Mouse (Mus musculus): ENCODE measurements around the gene Ascc2. TPM values are rescaled to one million over a fixed set of nuclear protein-coding genes. Genes with fewer than 3 reads are reported as not detected.

Gene Ascc2
- 10 to 100 TPM; 19.2 to 19.5 TPM for total RNA-seq (2021)
- long read RNA-seq, experiment 1, transcript Ascc2-201 (20 exons, 2,650 nt) = major isoform, 8 of 29 reads
- long read RNA-seq, experiment 1, partial matches to known transcripts = 5 of 29 reads
- long read RNA-seq, experiment 1, other reads (novel, unspliced or antisense) = 16 of 29 reads
- long read RNA-seq, experiment 2, partial matches to known transcripts = 10 of 18 reads
- long read RNA-seq, experiment 2, other reads (novel, unspliced or antisense) = 5 of 18 reads

GRCm38 (mm10) chr11:4637534-4638234 is at the start of gene Ascc2:
Gene Ascc2 (plus strand): TSS chr11:4637747.
- peak; percentile 85 to 89 for DNase-seq (ENCODE audit: low spot score in 2 of 2)

- no peak for DNase-seq (ENCODE audit: low spot score in 2 of 2)
Observed at GRCm38 (mm10) chr11:4591811-4592210, 45.7 kb upstream of the Ascc2 start.

GRCm38 (mm10) chr11:4593491-4593848 is 44.1 kb upstream of the Ascc2 start:
- no peak for DNase-seq (ENCODE audit: low spot score in 2 of 2)

- peak; percentile 7 to 12 for DNase-seq (ENCODE audit: low spot score in 2 of 2)
Observed at GRCm38 (mm10) chr11:4593849-4594607, 43.5 kb upstream of the Ascc2 start.

GRCm38 (mm10) chr11:4594608-4595500 is 42.7 kb upstream of the Ascc2 start, which contains the start of gene Mtmr3:
Gene Mtmr3 (minus strand): TSS chr11:4594863.
- DNase-seq (ENCODE audit: low spot score in 2 of 2) = peak; percentile 92 to 93

GRCm38 (mm10) chr11:4598411-4598810 is 39.1 kb upstream of the Ascc2 start:
- no peak for DNase-seq (ENCODE audit: low spot score in 2 of 2)

- DNase-seq (ENCODE audit: low spot score in 2 of 2) = no peak
Observed at GRCm38 (mm10) chr11:4599916-4600315, 37.6 kb upstream of the Ascc2 start.

- DNase-seq (ENCODE audit: low spot score in 2 of 2) = no peak
Observed at GRCm38 (mm10) chr11:4601890-4602289, 35.7 kb upstream of the Ascc2 start.

- no peak for DNase-seq (ENCODE audit: low spot score in 2 of 2)
Observed at GRCm38 (mm10) chr11:4602691-4603441, 34.7 kb upstream of the Ascc2 start.

- no peak for DNase-seq (ENCODE audit: low spot score in 2 of 2)
Observed at GRCm38 (mm10) chr11:4604441-4604840, 33.1 kb upstream of the Ascc2 start.

GRCm38 (mm10) chr11:4605414-4605813 is 32.1 kb upstream of the Ascc2 start:
- no peak for DNase-seq (ENCODE audit: low spot score in 2 of 2)

- no peak for DNase-seq (ENCODE audit: low spot score in 2 of 2)
Observed at GRCm38 (mm10) chr11:4606541-4606940, 31.0 kb upstream of the Ascc2 start.

- no peak for DNase-seq (ENCODE audit: low spot score in 2 of 2)
Observed at GRCm38 (mm10) chr11:4611904-4612303, 25.6 kb upstream of the Ascc2 start.

GRCm38 (mm10) chr11:4620017-4620485 is 17.5 kb upstream of the Ascc2 start, which contains the start of gene Gm11032:
Gene Gm11032 (plus strand): TSS chr11:4620067.
- DNase-seq (ENCODE audit: low spot score in 2 of 2) = peak; percentile 39 to 49

GRCm38 (mm10) chr11:4620501-4621108 is 16.9 kb upstream of the Ascc2 start:
- peak; percentile 12 for DNase-seq (ENCODE audit: low spot score in 2 of 2)

- no peak for DNase-seq (ENCODE audit: low spot score in 2 of 2)
Observed at GRCm38 (mm10) chr11:4621866-4622265, 15.7 kb upstream of the Ascc2 start.

GRCm38 (mm10) chr11:4622442-4622986 is 15.0 kb upstream of the Ascc2 start:
- no peak for DNase-seq (ENCODE audit: low spot score in 2 of 2)

GRCm38 (mm10) chr11:4622997-4623396 is 14.6 kb upstream of the Ascc2 start:
- DNase-seq (ENCODE audit: low spot score in 2 of 2) = no peak

GRCm38 (mm10) chr11:4625931-4626330 is 11.6 kb upstream of the Ascc2 start:
- no peak for DNase-seq (ENCODE audit: low spot score in 2 of 2)
